Mouse (Mus musculus) neutrophil, adult 5-6 weeks (primary cell): Measurements from ENCODE around the gene Mettl2. TPM values are rescaled to one million over a fixed set of nuclear protein-coding genes. Genes with fewer than 3 reads are reported as not detected.

Source experiments
- ATAC-seq: fragments of 151-379, 151-347 bp; 2 replicates; pipeline ENCODE4 v1.8.0; 2017; ENCODE audit warnings: mild to moderate bottlenecking, moderate TSS enrichment; ENCODE audit not compliant: insufficient number of reproducible peaks, poor library complexity, low FRiP score, severe bottlenecking; ENCODE audit errors: extremely low read depth
- total RNA-seq: library from RNA; stranded (forward); fragments of 200-1000 nt; gene quantifications from 2 replicates; pipeline ENCODE4 v1.2.3, GENCODE M21; 2017

The Mettl2 gene
- total RNA-seq, 1 experiment from 2014 or later, result 20.0 TPM

- no peak for ATAC-seq
These were observed 25.2 kb downstream of the Mettl2 start for GRCm38 (mm10) chr11:105151226-105152016.

- no peak for ATAC-seq
These were observed 25.7 kb downstream of the Mettl2 start for GRCm38 (mm10) chr11:105152017-105152300.

GRCm38 (mm10) chr11:105152357-105152899 is 26.2 kb downstream of the Mettl2 start:
- ATAC-seq, result no peak

GRCm38 (mm10) chr11:105153068-105153833 is 27.0 kb downstream of the Mettl2 start:
- no peak for ATAC-seq

GRCm38 (mm10) chr11:105155915-105156314 is 29.7 kb downstream of the Mettl2 start:
- no peak for ATAC-seq

GRCm38 (mm10) chr11:105156748-105157267 is 30.6 kb downstream of the Mettl2 start:
- no peak for ATAC-seq

GRCm38 (mm10) chr11:105158047-105158446 is 31.8 kb downstream of the Mettl2 start:
- ATAC-seq, result no peak

- no peak for ATAC-seq
These were observed 33.6 kb downstream of the Mettl2 start for GRCm38 (mm10) chr11:105159673-105160360.

GRCm38 (mm10) chr11:105161411-105161810 is 35.2 kb downstream of the Mettl2 start:
- ATAC-seq, result no peak

GRCm38 (mm10) chr11:105164516-105165510 is 38.6 kb downstream of the Mettl2 start:
- no peak for ATAC-seq

GRCm38 (mm10) chr11:105166780-105167179 is 40.6 kb downstream of the Mettl2 start:
- no peak for ATAC-seq

- ATAC-seq, result no peak
These were observed 52.3 kb downstream of the Mettl2 start, which contains the start of gene Tlk2 for GRCm38 (mm10) chr11:105178516-105178915. Tlk2 (plus strand) TSS chr11:105178807.

GRCm38 (mm10) chr11:105179523-105179922 is 53.3 kb downstream of the Mettl2 start:
- no peak for ATAC-seq

- ATAC-seq, result no peak
These were observed 54.4 kb downstream of the Mettl2 start for GRCm38 (mm10) chr11:105180471-105181091.

- peak; percentile 68 for ATAC-seq
These were observed 55.0 kb downstream of the Mettl2 start for GRCm38 (mm10) chr11:105181126-105181637.

GRCm38 (mm10) chr11:105181689-105182460 is 55.6 kb downstream of the Mettl2 start:
- no peak for ATAC-seq

GRCm38 (mm10) chr11:105182461-105182855 is 56.2 kb downstream of the Mettl2 start:
- ATAC-seq, result no peak
